Mouse (Mus musculus): ENCODE data around the gene Cyp2j7. TPM values are rescaled to one million over a fixed set of nuclear protein-coding genes. Genes with fewer than 3 reads are reported as not detected.

Cyp2j7 gene
- polyA plus RNA-seq (2015; fragmentation: Illumina TruSeq; extraction: RNeasy Lipid Tissue Mini Kit (QIAGEN cat#74804); ENCODE audit: insufficient read depth, low replicate concordance), result not detected

GRCm38 (mm10) chr4:96236559-96236958 is at the start of gene Cyp2j7:
Cyp2j7 (minus strand) TSS chr4:96236659.

Other genes with a start within 250 kb of the Cyp2j7 start
- not detected for gene Cyp2j13, start 159.1 kb downstream of the Cyp2j7 start, polyA plus RNA-seq (2015; fragmentation: Illumina TruSeq; extraction: RNeasy Lipid Tissue Mini Kit (QIAGEN cat#74804); ENCODE audit: insufficient read depth, low replicate concordance)
- not detected for gene Cyp2j12, start 95.5 kb downstream of the Cyp2j7 start, polyA plus RNA-seq (2015; fragmentation: Illumina TruSeq; extraction: RNeasy Lipid Tissue Mini Kit (QIAGEN cat#74804); ENCODE audit: insufficient read depth, low replicate concordance)
- not detected for gene Cyp2j11, start 112.0 kb upstream of the Cyp2j7 start, polyA plus RNA-seq (2015; fragmentation: Illumina TruSeq; extraction: RNeasy Lipid Tissue Mini Kit (QIAGEN cat#74804); ENCODE audit: insufficient read depth, low replicate concordance)